Mouse (Mus musculus): ENCODE results near the gene Atp9a.

DNA sequence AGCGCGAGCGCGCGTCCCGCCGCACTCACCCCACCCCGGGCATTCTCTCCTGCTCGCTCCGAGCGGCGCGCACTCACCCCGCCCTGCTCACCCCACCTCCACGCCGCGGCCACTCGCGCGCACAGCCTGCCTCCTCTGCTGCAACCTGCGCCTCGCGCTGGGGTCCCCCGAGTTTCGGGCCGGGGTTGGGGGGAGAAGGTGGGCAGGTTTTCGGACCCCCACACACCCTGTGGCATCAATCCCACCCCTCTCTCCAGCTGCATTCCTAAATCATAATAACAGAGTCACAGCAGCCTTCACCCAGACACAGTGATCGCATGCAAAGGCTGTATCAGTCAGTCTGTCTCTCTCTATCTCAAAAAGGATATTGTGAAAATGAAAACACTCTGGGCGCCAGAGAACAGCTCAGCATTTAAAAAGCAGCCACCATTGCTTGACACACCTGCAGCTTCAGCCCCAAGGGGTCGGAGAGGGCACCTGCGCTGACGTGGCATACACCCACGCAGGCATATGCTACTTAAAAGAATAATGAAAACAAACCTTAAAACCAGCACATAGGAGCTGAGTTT lies at the start of gene Atp9a:
- TF ChIP-seq POLR2A (IDR thresholded peaks at IDR 0.05; ENCODE audit: low read depth, low read length): no peak
- TF ChIP-seq CTCF (IDR thresholded peaks at IDR 0.05; ENCODE audit: extremely low read depth, insufficient read depth, insufficient read length, insufficient replicate concordance): no peak
